Mouse (Mus musculus): ENCODE results near the gene Pmvk. TPM values are rescaled to one million over a fixed set of nuclear protein-coding genes. Genes with fewer than 3 reads are reported as not detected.
A peak's percentile ranks its signal among the peaks of the same experiment; 100 is the strongest.

Pmvk gene
- polyA plus RNA-seq, 1 experiment from 2014 or later, result 59.1 TPM

DNA sequence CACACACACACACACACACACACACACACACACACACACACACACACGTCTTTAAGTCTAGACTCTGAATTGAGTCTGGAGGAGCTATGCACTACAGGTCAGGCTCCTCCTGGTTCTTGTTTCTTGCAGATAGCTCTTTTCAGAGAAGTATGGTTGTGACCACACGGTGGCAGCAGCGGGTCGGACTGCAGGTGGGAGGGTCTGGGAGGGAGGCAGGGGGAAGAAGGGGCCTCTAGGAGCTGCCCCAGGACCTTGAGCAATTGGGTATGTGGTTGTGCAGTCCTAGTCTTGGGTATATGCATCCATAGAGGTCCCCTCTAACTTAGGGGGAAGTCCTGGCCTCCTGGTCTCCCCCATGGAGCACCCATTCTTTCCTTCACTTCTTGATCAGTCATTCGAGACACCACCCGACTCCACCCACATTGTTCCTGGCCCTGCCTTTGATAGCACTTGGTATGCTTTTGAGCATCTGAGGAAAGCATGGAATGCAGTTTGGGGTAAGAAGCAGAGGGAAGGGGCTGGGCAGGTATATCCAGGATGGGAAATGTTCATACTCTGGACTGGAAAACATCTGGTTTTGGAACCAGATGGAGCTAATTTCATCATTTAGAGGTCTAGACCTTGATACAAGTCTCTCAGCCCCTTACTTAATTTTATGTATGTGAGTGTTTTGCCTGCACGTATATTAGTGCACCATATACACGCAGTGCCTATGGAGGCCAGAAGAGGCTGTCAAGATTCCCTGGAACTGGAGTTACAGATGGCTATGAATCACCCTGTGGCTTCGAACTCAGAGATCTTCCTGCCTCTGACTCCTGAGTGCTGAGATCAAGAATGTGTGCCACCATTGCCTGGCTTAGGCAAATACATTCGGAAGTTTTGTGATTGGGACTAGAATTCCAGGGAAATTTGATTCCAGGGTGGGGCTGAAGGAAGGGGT lies 2.7 kb downstream of the Pmvk start:
- no peak overlapping the region for H3K4me2 ChIP-seq
- no peak overlapping the region for H3K4me3 ChIP-seq (replicated peaks)
- no peak overlapping the region for H3K27ac ChIP-seq
- peak; percentile 27; the same call in 1 of the 2 replicates for ATAC-seq (replicated peaks; ENCODE audit: low FRiP score)
- H3K27me3 ChIP-seq, result no peaks in the 10 kb centered on the region
- H3K4me1 ChIP-seq, result peaks cover 31% of the 10 kb centered on the region
- H3K36me3 ChIP-seq, result 0 out of 2 replicates have a peak, but pooled peaks cover 3% of the 10 kb centered on the region
- 36% methylated on average over 10 of the region's 10 CpGs for WGBS
- H3K9me3 ChIP-seq (replicated peaks), result no peaks in the 10 kb centered on the region
- no peak overlapping the region for H3K9ac ChIP-seq

DNA sequence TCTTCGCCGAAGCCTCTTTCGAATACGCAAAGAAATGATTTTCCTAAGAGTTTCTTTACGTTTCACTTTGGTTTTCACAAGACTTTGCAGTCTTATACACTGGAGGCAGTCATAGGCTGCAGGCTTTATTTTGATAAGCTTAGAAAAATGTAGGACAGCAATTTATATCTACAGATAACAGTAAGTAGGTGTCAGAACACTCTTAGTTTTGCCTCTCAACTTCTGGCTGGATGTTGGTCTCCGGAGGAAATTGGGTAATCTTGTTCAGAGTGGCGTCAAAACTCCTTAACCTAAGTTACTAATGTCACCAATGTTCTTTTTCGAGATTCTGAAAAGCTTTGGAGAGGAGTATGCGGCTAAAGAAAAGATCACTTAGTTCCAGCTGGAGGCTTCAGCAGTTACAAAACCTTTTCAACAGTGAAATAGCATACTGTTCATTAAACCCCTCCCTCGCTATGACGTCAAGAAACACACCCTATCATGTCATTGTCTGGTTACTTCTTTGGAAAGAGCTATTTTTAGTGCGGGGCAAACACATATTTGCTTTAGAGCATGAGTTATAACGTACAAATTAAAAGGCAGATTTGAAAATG lies 4.1 kb downstream of the Pmvk start:
- Histone ChIP-seq H3K27me3 (no peaks in the 10 kb centered on the region), H3K4me1 (peaks cover 30% of the 10 kb centered on the region), H3K36me3 (0 out of 2 replicates have a peak, but pooled peaks cover 5% of the 10 kb centered on the region), H3K9me3 (replicated peaks) (no peaks in the 10 kb centered on the region), H3K4me3 (replicated peaks) (peak overlapping the region; percentile 73), H3K27ac (peak overlapping the region; percentile 86), H3K4me2 (peak overlapping the region; percentile 85), H3K9ac (no peak overlapping the region)
- peak; percentile 53; the same call in 1 of the 2 replicates for ATAC-seq (replicated peaks; ENCODE audit: low FRiP score)
- 43% methylated on average over 13 of the region's 13 CpGs for WGBS

GRCm38 (mm10) chr3:89458965-89459807 lies 4.8 kb downstream of the Pmvk start:
- under 1% methylated on average over 35 of the region's 36 CpGs for WGBS
- H3K9me3 ChIP-seq (replicated peaks), result no peaks in the 10 kb centered on the region
- H3K4me3 ChIP-seq (replicated peaks), result peak overlapping the region; percentile 73
- H3K4me2 ChIP-seq, result peak overlapping the region; percentile 85
- peak overlapping the region; percentile 86 for H3K27ac ChIP-seq
- ATAC-seq (replicated peaks; ENCODE audit: low FRiP score), result peak; percentile 88
- peak overlapping the region; percentile 79 for H3K9ac ChIP-seq
- H3K36me3 ChIP-seq, result 0 out of 2 replicates have a peak, but pooled peaks cover 6% of the 10 kb centered on the region
- H3K4me1 ChIP-seq, result peaks cover 30% of the 10 kb centered on the region
- H3K27me3 ChIP-seq, result no peaks in the 10 kb centered on the region

DNA sequence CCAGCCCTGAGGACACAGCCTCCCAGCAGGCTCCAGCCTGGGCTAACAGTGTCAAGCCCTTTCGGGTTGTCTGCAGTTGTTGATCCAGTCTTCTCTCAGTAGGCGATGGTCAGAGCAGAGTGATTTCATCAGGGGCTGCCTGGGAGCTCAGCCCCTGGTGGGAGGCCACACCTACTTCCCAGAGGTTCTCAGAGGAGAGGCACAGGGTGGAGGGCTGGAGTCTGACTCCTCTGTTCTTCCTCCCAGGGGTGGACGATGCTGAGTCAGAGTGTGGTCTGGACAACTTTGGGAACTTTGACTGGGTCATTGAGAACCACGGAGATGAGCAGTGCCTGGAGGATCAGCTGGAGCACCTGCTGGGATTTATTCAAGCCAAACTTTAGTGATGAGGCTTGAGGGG lies 13.9 kb downstream of the Pmvk start:
- Histone ChIP-seq H3K27me3 (no peaks in the 10 kb centered on the region), H3K4me1 (peaks cover 4% of the 10 kb centered on the region; the same call in 1 of the 2 replicates), H3K4me2 (no peak overlapping the region), H3K9ac (no peak overlapping the region), H3K9me3 (replicated peaks) (no peaks in the 10 kb centered on the region), H3K36me3 (peaks cover 24% of the 10 kb centered on the region), H3K27ac (no peak overlapping the region), H3K4me3 (replicated peaks) (no peak overlapping the region)
- ATAC-seq (replicated peaks; ENCODE audit: low FRiP score), result no peak
- WGBS, result 66% methylated on average over 4 of the region's 4 CpGs

- H3K27me3 ChIP-seq, result no peaks in the 10 kb centered on the region
- no peak overlapping the region for H3K4me3 ChIP-seq (replicated peaks)
- WGBS, result 82% methylated on average over 7 of the region's 7 CpGs
- H3K4me1 ChIP-seq, result peaks cover 4% of the 10 kb centered on the region; the same call in 1 of the 2 replicates
- no peak for ATAC-seq (replicated peaks; ENCODE audit: low FRiP score)
- H3K27ac ChIP-seq, result no peak overlapping the region
- peaks cover 18% of the 10 kb centered on the region for H3K36me3 ChIP-seq
- H3K9ac ChIP-seq, result no peak overlapping the region
- H3K4me2 ChIP-seq, result no peak overlapping the region
- H3K9me3 ChIP-seq (replicated peaks), result no peaks in the 10 kb centered on the region
These were observed 17.9 kb downstream of the Pmvk start for GRCm38 (mm10) chr3:89472280-89472679.

DNA sequence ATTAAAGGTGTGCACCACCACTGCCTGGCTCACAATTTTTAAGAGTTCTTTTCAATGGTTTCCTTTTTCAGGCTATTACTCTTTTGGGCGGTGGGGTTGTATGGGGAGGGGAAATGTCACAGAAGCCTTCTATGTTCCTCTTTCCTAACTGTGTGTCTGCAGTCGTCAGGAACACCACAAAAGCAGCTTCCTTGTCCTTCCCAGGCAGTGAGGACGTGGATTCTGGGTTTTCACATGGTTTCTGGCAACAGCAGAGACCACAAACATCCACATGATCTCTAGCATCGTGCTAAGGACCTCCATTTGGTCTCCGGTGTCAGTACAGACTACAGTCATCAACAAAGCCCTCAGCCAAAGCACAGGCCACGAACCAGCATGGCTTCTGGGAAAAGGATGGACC lies 19.5 kb downstream of the Pmvk start:
- no peak overlapping the region for H3K9ac ChIP-seq
- peaks cover 2% of the 10 kb centered on the region; the same call in 1 of the 2 replicates for H3K36me3 ChIP-seq
- peaks cover 4% of the 10 kb centered on the region; the same call in 1 of the 2 replicates for H3K4me1 ChIP-seq
- no peak overlapping the region for H3K27ac ChIP-seq
- H3K9me3 ChIP-seq (replicated peaks), result no peaks in the 10 kb centered on the region
- WGBS, result 72% methylated on average over 6 of the region's 6 CpGs
- ATAC-seq (replicated peaks; ENCODE audit: low FRiP score), result no peak
- no peak overlapping the region for H3K4me2 ChIP-seq
- no peak overlapping the region for H3K4me3 ChIP-seq (replicated peaks)
- no peaks in the 10 kb centered on the region for H3K27me3 ChIP-seq

GRCm38 (mm10) chr3:89479055-89479454 lies 24.7 kb downstream of the Pmvk start:
- Histone ChIP-seq H3K36me3 (no peaks in the 10 kb centered on the region), H3K9ac (no peak overlapping the region), H3K9me3 (replicated peaks) (no peaks in the 10 kb centered on the region), H3K27me3 (no peaks in the 10 kb centered on the region), H3K4me3 (replicated peaks) (no peak overlapping the region), H3K4me1 (no peaks in the 10 kb centered on the region), H3K4me2 (no peak overlapping the region), H3K27ac (no peak overlapping the region)
- 73% methylated on average over 6 of the region's 6 CpGs for WGBS
- ATAC-seq (replicated peaks; ENCODE audit: low FRiP score), result no peak

DNA sequence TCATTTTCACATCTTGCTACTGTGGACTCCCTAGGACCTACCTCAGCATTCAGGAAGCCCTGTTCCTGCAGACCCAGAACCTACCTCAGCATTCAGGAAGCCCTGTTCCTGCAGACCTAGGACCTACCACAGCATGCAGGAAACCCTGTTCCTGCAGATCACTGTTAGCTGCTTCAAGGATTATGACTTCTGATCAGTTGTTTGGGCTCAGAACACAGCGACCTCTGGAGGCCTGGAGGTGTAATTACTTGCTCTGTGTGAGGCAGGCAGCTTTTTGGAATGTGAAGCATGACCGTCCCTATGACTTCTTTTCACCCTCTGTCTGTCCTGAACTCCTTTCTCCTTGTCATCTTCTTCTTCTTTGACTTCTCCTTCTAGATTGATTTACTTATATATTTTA lies 27.1 kb downstream of the Pmvk start:
- Histone ChIP-seq H3K27me3 (0 out of 2 replicates have a peak, but pooled peaks cover 6% of the 10 kb centered on the region), H3K27ac (no peak overlapping the region), H3K4me2 (no peak overlapping the region), H3K4me1 (peaks cover 5% of the 10 kb centered on the region; the same call in 1 of the 2 replicates), H3K36me3 (no peaks in the 10 kb centered on the region), H3K4me3 (replicated peaks) (no peak overlapping the region), H3K9ac (no peak overlapping the region), H3K9me3 (replicated peaks) (no peaks in the 10 kb centered on the region)
- ATAC-seq (replicated peaks; ENCODE audit: low FRiP score), result no peak
- 47% methylated on average over 2 of the region's 2 CpGs for WGBS

DNA sequence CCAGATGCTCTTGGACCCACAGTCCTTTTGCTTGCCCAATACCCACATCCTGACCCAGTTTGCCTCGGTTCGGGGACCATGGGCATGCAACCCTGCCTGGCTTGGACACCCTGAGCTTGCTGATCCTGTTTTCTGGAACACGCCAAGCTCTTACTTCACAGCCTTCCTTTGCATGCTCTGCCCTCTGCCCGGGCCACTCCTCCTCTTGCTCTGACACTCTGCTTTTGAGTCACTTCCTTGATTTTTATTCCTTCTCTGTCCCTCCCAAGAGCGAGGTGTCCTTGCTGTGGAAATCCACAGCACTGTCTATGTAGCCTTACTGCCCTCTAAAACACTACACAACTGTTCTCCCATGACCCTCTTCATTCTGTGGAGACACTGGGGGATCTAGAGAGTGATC lies 27.9 kb downstream of the Pmvk start:
- WGBS, result 87% methylated on average over 5 of the region's 5 CpGs
- no peaks in the 10 kb centered on the region for H3K9me3 ChIP-seq (replicated peaks)
- ATAC-seq (replicated peaks; ENCODE audit: low FRiP score), result no peak
- H3K27me3 ChIP-seq, result 0 out of 2 replicates have a peak, but pooled peaks cover 6% of the 10 kb centered on the region
- no peaks in the 10 kb centered on the region for H3K36me3 ChIP-seq
- peaks cover 7% of the 10 kb centered on the region; the same call in 1 of the 2 replicates for H3K4me1 ChIP-seq
- H3K27ac ChIP-seq, result no peak overlapping the region
- no peak overlapping the region for H3K9ac ChIP-seq
- H3K4me3 ChIP-seq (replicated peaks), result no peak overlapping the region
- H3K4me2 ChIP-seq, result no peak overlapping the region

GRCm38 (mm10) chr3:89484766-89485524 lies 30.6 kb downstream of the Pmvk start:
- Histone ChIP-seq H3K4me1 (peaks cover 7% of the 10 kb centered on the region; the same call in 1 of the 2 replicates), H3K27me3 (0 out of 2 replicates have a peak, but pooled peaks cover 6% of the 10 kb centered on the region), H3K4me3 (replicated peaks) (peak overlapping the region; percentile 17), H3K9me3 (replicated peaks) (no peaks in the 10 kb centered on the region), H3K27ac (no peak overlapping the region), H3K9ac (no peak overlapping the region), H3K4me2 (peak overlapping the region; percentile 55), H3K36me3 (no peaks in the 10 kb centered on the region)
- peak; percentile 91 for ATAC-seq (replicated peaks; ENCODE audit: low FRiP score)
- 17% methylated on average over 24 of the region's 24 CpGs for WGBS

GRCm38 (mm10) chr3:89486111-89486510 lies 31.8 kb downstream of the Pmvk start:
- peaks cover 7% of the 10 kb centered on the region; the same call in 1 of the 2 replicates for H3K4me1 ChIP-seq
- H3K36me3 ChIP-seq, result no peaks in the 10 kb centered on the region
- 0 out of 2 replicates have a peak, but pooled peaks cover 6% of the 10 kb centered on the region for H3K27me3 ChIP-seq
- 83% methylated on average over 8 of the region's 8 CpGs for WGBS
- H3K4me2 ChIP-seq, result no peak overlapping the region
- no peak overlapping the region for H3K4me3 ChIP-seq (replicated peaks)
- H3K27ac ChIP-seq, result no peak overlapping the region
- H3K9ac ChIP-seq, result no peak overlapping the region
- H3K9me3 ChIP-seq (replicated peaks), result no peaks in the 10 kb centered on the region
- no peak for ATAC-seq (replicated peaks; ENCODE audit: low FRiP score)

All from kidney, embryonic 15.5 days (tissue).